Mouse (Mus musculus): Measurements from ENCODE around the gene Map2k2. TPM values are rescaled to one million over a fixed set of nuclear protein-coding genes. Genes with fewer than 3 reads are reported as not detected.

The Map2k2 gene
- polyA plus RNA-seq, 1 experiment from 2014 or later, result 241 TPM

- Histone ChIP-seq H3K36me3 (peaks cover 69% of the 10 kb centered on the region), H3K4me1 (peaks cover 10% of the 10 kb centered on the region), H3K27ac (replicated peaks) (no peak overlapping the region), H3K4me3 (replicated peaks) (no peak overlapping the region), H3K9ac (replicated peaks) (no peak overlapping the region), H3K9me3 (replicated peaks) (no peaks in the 10 kb centered on the region), H3K27me3 (replicated peaks) (no peaks in the 10 kb centered on the region), H3K4me2 (no peak overlapping the region)
- ATAC-seq (ENCODE audit: low FRiP score), result no peak
- WGBS, result 100% methylated on average over 1 of the region's 1 CpGs
Measured at GRCm38 (mm10) chr10:81076356-81076755, 29.4 kb upstream of the Map2k2 start.

DNA sequence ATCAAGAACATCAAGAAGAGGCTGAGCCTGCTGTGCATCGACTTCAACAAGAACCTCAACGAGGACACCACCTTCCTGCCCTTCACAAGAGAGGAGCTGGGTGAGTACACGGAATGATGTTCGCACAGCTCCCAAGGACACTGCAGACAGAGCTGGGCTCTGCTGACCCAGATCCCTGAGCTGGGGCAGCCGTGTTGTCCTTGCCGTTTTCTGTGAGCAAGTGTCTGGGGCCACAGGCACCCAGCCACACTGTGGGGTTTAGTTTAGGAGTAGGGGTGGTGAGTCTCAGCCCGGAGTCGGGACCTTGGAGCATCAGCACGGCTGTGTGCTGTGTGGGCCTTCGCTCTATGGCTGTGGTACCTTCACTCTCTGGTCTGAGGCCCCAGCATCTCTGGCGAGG is 27.8 kb upstream of the Map2k2 start:
- no peaks in the 10 kb centered on the region for H3K9me3 ChIP-seq (replicated peaks)
- no peak overlapping the region for H3K4me2 ChIP-seq
- no peaks in the 10 kb centered on the region for H3K4me1 ChIP-seq
- peaks cover 83% of the 10 kb centered on the region for H3K36me3 ChIP-seq
- no peak overlapping the region for H3K4me3 ChIP-seq (replicated peaks)
- WGBS, result 94% methylated on average over 11 of the region's 11 CpGs
- no peaks in the 10 kb centered on the region for H3K27me3 ChIP-seq (replicated peaks)
- no peak overlapping the region for H3K9ac ChIP-seq (replicated peaks)
- H3K27ac ChIP-seq (replicated peaks), result no peak overlapping the region
- ATAC-seq (ENCODE audit: low FRiP score), result no peak

DNA sequence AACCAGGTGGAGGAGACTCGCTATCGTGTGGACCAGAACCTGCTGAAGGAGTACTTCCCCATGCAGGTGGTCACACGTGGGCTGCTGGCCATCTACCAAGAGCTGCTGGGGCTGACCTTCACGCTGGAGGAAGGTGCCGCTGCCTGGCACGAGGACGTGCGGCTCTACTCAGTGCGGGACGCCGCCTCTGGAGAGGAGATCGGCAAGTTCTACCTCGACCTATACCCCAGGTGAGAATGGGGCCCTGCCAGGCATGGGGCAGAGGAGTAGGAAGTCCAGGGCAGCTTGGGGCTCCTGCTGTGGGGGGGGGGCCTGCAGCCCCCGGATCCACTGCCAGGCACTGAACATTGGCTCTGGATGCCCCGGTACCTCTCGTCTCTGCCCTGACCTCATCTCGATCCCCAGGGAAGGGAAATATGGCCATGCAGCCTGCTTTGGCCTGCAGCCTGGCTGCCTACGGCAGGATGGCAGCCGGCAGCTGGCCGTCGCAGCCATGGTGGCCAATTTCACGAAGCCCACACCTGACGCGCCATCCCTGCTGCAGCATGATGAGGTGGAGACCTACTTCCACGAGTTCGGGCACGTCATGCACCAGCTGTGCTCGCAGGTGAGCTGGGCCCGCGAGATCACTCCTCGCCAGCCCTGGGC is 25.6 kb upstream of the Map2k2 start:
- no peaks in the 10 kb centered on the region for H3K4me1 ChIP-seq
- no peak for ATAC-seq (ENCODE audit: low FRiP score)
- H3K4me3 ChIP-seq (replicated peaks), result no peak overlapping the region
- H3K27me3 ChIP-seq (replicated peaks), result no peaks in the 10 kb centered on the region
- peaks cover 65% of the 10 kb centered on the region for H3K36me3 ChIP-seq
- H3K27ac ChIP-seq (replicated peaks), result no peak overlapping the region
- H3K9me3 ChIP-seq (replicated peaks), result no peaks in the 10 kb centered on the region
- H3K4me2 ChIP-seq, result no peak overlapping the region
- H3K9ac ChIP-seq (replicated peaks), result no peak overlapping the region
- WGBS, result 94% methylated on average over 31 of the region's 31 CpGs

DNA sequence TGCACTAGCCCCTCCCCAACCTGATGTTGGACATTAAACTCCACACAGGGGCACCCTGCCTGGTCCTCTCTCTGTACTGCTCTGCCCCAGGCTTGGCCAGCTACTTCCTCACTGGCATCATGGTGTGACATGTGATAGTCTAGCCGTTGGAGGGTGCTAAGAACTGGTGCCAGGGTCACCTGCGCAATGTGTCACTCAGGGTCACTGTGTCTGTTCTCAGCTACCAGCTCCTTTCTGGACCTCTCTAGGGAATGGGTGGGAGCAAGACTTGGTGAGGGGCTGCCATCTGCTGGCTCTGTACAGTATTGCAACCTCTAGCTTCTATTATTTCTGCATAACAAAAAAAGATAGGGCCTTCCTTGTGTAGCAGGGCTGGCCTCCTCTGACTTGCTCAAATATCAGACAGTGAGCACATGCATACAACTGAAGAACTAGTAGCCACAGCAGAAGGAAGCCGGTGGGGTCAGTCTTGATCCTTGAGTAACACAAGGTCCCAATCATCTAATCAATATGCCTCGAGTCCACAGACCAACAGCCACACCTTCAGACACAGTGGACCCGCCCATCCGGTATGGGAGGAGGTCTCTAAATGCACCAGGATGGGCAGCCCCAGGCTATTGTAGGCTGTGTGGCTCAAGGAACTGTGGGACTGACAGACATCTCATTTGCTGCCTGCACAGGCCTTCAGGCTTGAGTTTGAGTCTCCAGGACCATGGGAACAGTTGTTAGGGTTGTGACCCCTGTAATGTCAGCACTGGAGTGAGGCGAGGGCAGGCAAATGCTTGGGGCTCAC is 23.4 kb upstream of the Map2k2 start:
- peak; percentile 40 for ATAC-seq (ENCODE audit: low FRiP score)
- WGBS, result 85% methylated on average over 7 of the region's 7 CpGs

GRCm38 (mm10) chr10:81087021-81087420 is 18.7 kb upstream of the Map2k2 start:
- ATAC-seq (ENCODE audit: low FRiP score), result no peak
- peaks cover 6% of the 10 kb centered on the region for H3K4me1 ChIP-seq
- H3K27me3 ChIP-seq (replicated peaks), result no peaks in the 10 kb centered on the region
- no peak overlapping the region for H3K4me2 ChIP-seq
- WGBS, result 48% methylated on average over 2 of the region's 2 CpGs
- peaks cover 11% of the 10 kb centered on the region for H3K36me3 ChIP-seq
- no peak overlapping the region for H3K4me3 ChIP-seq (replicated peaks)
- no peak overlapping the region for H3K9ac ChIP-seq (replicated peaks)
- no peak overlapping the region for H3K27ac ChIP-seq (replicated peaks)
- H3K9me3 ChIP-seq (replicated peaks), result no peaks in the 10 kb centered on the region

More for the DNA sequence above, 23.4 kb upstream of the Map2k2 start:
- Histone ChIP-seq H3K36me3 (peaks cover 58% of the 10 kb centered on the region), H3K27me3 (replicated peaks) (no peaks in the 10 kb centered on the region), H3K4me2 (no peak overlapping the region), H3K27ac (replicated peaks) (no peak overlapping the region), H3K4me3 (replicated peaks) (no peak overlapping the region), H3K9ac (replicated peaks) (no peak overlapping the region), H3K4me1 (no peaks in the 10 kb centered on the region), H3K9me3 (replicated peaks) (no peaks in the 10 kb centered on the region)

DNA sequence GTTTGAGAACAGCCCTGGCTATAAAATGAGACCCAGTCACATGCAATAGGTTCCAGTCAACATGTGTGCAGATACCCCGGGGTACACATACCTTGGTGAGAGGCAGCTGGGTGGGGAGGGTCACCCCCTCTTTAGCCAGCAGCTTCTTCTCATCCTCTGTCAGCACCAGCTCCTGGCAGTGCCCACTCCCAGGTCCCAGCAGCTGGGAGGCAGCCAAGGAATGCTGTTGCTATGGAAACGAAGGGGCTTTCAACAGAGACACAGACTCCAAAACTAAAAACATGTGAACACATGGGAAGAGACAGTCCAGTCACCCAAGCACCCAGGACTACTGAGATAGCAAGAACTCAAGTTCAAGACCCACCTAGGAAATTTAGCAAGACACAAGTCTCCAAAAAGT is 16.5 kb upstream of the Map2k2 start:
- Histone ChIP-seq H3K9me3 (replicated peaks) (no peaks in the 10 kb centered on the region), H3K27ac (replicated peaks) (no peak overlapping the region), H3K27me3 (replicated peaks) (peaks cover 5% of the 10 kb centered on the region; the same call in 1 of the 2 replicates), H3K4me2 (no peak overlapping the region), H3K4me3 (replicated peaks) (no peak overlapping the region), H3K9ac (replicated peaks) (no peak overlapping the region), H3K4me1 (peaks cover 6% of the 10 kb centered on the region), H3K36me3 (no peaks in the 10 kb centered on the region)
- 68% methylated on average over 2 of the region's 2 CpGs for WGBS
- no peak; the same call in 1 of the 2 replicates for ATAC-seq (ENCODE audit: low FRiP score)

- Histone ChIP-seq H3K27me3 (replicated peaks) (peaks cover 5% of the 10 kb centered on the region; the same call in 1 of the 2 replicates), H3K4me2 (no peak overlapping the region), H3K9ac (replicated peaks) (no peak overlapping the region), H3K36me3 (no peaks in the 10 kb centered on the region), H3K4me1 (peaks cover 6% of the 10 kb centered on the region), H3K27ac (replicated peaks) (no peak overlapping the region), H3K4me3 (replicated peaks) (no peak overlapping the region), H3K9me3 (replicated peaks) (no peaks in the 10 kb centered on the region)
- 77% methylated on average over 7 of the region's 7 CpGs for WGBS
- no peak for ATAC-seq (ENCODE audit: low FRiP score)
Measured at GRCm38 (mm10) chr10:81090621-81091020, 15.1 kb upstream of the Map2k2 start.

GRCm38 (mm10) chr10:81092465-81093250 is 13.1 kb upstream of the Map2k2 start:
- no peak overlapping the region for H3K4me3 ChIP-seq (replicated peaks)
- no peaks in the 10 kb centered on the region for H3K9me3 ChIP-seq (replicated peaks)
- no peak overlapping the region for H3K9ac ChIP-seq (replicated peaks)
- H3K4me2 ChIP-seq, result no peak overlapping the region
- WGBS, result 61% methylated on average over 22 of the region's 22 CpGs
- no peak for ATAC-seq (ENCODE audit: low FRiP score)
- no peak overlapping the region for H3K27ac ChIP-seq (replicated peaks)
- H3K36me3 ChIP-seq, result no peaks in the 10 kb centered on the region
- peaks cover 6% of the 10 kb centered on the region for H3K4me1 ChIP-seq
- H3K27me3 ChIP-seq (replicated peaks), result peaks cover 5% of the 10 kb centered on the region; the same call in 1 of the 2 replicates

- no peaks in the 10 kb centered on the region for H3K36me3 ChIP-seq
- no peaks in the 10 kb centered on the region for H3K9me3 ChIP-seq (replicated peaks)
- no peak overlapping the region for H3K4me2 ChIP-seq
- no peak overlapping the region for H3K27ac ChIP-seq (replicated peaks)
- no peak overlapping the region for H3K9ac ChIP-seq (replicated peaks)
- WGBS, result 56% methylated on average over 9 of the region's 9 CpGs
- no peaks in the 10 kb centered on the region for H3K4me1 ChIP-seq
- no peak for ATAC-seq (ENCODE audit: low FRiP score)
- H3K4me3 ChIP-seq (replicated peaks), result no peak overlapping the region
- H3K27me3 ChIP-seq (replicated peaks), result peaks cover 5% of the 10 kb centered on the region; the same call in 1 of the 2 replicates
Measured at GRCm38 (mm10) chr10:81094931-81095678, 10.6 kb upstream of the Map2k2 start.

DNA sequence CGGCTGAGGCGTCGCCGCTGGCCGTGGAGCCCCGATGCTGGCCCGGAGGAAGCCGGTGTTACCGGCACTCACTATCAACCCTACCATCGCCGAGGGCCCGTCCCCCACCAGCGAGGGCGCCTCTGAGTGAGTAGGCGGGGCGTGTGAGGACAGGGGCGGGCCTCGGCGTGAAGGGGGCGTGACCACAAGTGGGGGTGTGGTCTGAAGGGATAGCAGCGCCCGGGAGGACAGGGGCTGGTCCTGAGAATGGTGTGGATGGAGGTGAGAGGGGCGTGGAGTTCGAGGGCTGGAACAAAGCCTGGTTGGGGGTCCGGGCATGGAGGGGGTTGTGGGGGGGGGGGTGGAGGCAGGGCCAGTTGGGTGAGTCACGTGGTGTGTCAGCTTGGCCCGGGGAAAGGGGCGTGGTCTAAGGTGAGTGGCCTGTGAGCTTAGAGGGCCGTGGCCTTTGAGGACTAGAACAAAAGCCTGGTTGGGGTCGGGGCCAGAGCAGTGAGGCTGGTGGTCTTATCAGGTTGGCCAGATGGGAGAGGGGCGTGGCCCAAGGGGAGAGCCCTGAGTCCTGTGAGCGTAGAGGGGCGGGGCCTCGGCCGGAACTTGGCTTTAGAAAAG is 502 bp downstream of the Map2k2 start:
- H3K9me3 ChIP-seq (replicated peaks), result no peaks in the 10 kb centered on the region
- H3K4me2 ChIP-seq, result peak overlapping the region; percentile 84
- peak overlapping the region; percentile 100 for H3K9ac ChIP-seq (replicated peaks)
- WGBS, result under 1% methylated on average over 34 of the region's 35 CpGs
- peak overlapping the region; percentile 100 for H3K4me3 ChIP-seq (replicated peaks)
- peak; percentile 93 for ATAC-seq (ENCODE audit: low FRiP score)
- H3K36me3 ChIP-seq, result peaks cover 29% of the 10 kb centered on the region
- H3K27me3 ChIP-seq (replicated peaks), result no peaks in the 10 kb centered on the region
- peak overlapping the region; percentile 100 for H3K27ac ChIP-seq (replicated peaks)
- H3K4me1 ChIP-seq, result peaks cover 28% of the 10 kb centered on the region

DNA sequence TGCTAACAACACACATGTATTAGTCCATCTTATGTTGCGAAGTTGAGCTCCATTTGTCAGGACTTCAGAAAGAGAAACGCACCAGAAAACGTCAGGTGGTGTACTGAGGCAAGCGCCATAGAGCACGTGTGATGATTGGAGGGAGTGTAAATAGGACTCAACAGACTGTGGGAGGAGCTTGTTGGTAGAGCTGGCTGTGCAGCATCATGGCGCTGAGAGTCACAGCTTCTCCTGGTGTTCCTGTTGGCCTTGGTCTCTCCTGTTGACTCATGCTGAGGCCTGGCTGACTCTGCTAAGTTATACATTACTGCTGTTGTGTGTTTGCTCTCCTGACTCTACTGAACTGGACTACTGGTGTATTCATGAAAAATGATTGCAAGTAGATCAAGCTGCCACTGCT is 7.2 kb downstream of the Map2k2 start:
- Histone ChIP-seq H3K4me1 (0 out of 2 replicates have a peak, but pooled peaks cover 4% of the 10 kb centered on the region), H3K4me3 (replicated peaks) (no peak overlapping the region), H3K27ac (replicated peaks) (no peak overlapping the region), H3K36me3 (peaks cover 89% of the 10 kb centered on the region), H3K9ac (replicated peaks) (no peak overlapping the region), H3K4me2 (no peak overlapping the region), H3K9me3 (replicated peaks) (no peaks in the 10 kb centered on the region), H3K27me3 (replicated peaks) (no peaks in the 10 kb centered on the region)
- no peak for ATAC-seq (ENCODE audit: low FRiP score)
- WGBS, result 97% methylated on average over 6 of the region's 6 CpGs

Measured in neural tube, embryonic 15.5 days (tissue).